Mouse (Mus musculus) intestine, postnatal 0 days (tissue): ENCODE measurements around the gene Polr2j. TPM values are rescaled to one million over a fixed set of nuclear protein-coding genes. Genes with fewer than 3 reads are reported as not detected.

ENCODE experiments used
- ATAC-seq: fragments of 200-750 bp; cut with Nextera tagmentation; 2 replicates; pipeline ENCODE4 v1.8.0; 2017; ENCODE audit warnings: mild to moderate bottlenecking, moderate TSS enrichment, moderate library complexity
- H3K27ac ChIP-seq: fragments of 300-500 bp; sonication (generic); 2 replicates; pipeline ENCODE4 v1.5.1; 2014; ENCODE audit warnings: mild to moderate bottlenecking, low read depth, low read length, moderate library complexity
- H3K27me3 ChIP-seq: fragments of 300-500 bp; sonication (generic); replicated peaks from 2 replicates; pipeline ENCODE4 v1.6.1; 2014; ENCODE audit warnings: low read length, mixed read lengths; ENCODE audit not compliant: control insufficient read depth, insufficient read depth
- H3K36me3 ChIP-seq: fragments of 300-500 bp; sonication (generic); 2 replicates; pipeline ENCODE4 v1.6.1; 2014; ENCODE audit warnings: mild to moderate bottlenecking, moderate library complexity; ENCODE audit not compliant: control insufficient read depth, insufficient read depth
- H3K4me1 ChIP-seq: fragments of 300-500 bp; sonication (generic); replicated peaks from 2 replicates; pipeline ENCODE4 v1.6.1; 2014; ENCODE audit warnings: antibody characterized with exemption, low read length, mixed read lengths; ENCODE audit not compliant: control insufficient read depth, insufficient read depth
- H3K4me2 ChIP-seq: fragments of 300-500 bp; sonication (generic); replicated peaks from 2 replicates; pipeline ENCODE4 v1.6.1; 2014; ENCODE audit warnings: low read depth, mild to moderate bottlenecking, moderate library complexity
- H3K4me3 ChIP-seq: fragments of 300-500 bp; sonication (generic); 2 replicates; pipeline ENCODE4 v1.5.1; 2014; ENCODE audit warnings: low read depth, low read length
- H3K9ac ChIP-seq: fragments of 300-500 bp; sonication (generic); 2 replicates; pipeline ENCODE4 v1.6.1; 2014; ENCODE audit warnings: mild to moderate bottlenecking, low read depth, low read length
- H3K9me3 ChIP-seq: fragments of 300-500 bp; sonication (generic); 2 replicates; pipeline ENCODE4 v1.6.1; 2016; ENCODE audit warnings: mixed run types; ENCODE audit not compliant: control insufficient read depth
- CTCF ChIP-seq: sonication (generic); IDR thresholded peaks from 2 replicates; pipeline ENCODE4 v1.5.1; 2016; ENCODE audit warnings: low read depth, mild to moderate bottlenecking, control low read depth, antibody characterized with exemption, moderate library complexity
- WGBS: fragments of 180-500 bp; shearing (Covaris S2); extraction: QIAGEN DNeasy Blood & Tissue Kit; methylation state at CpG from one replicate; pipeline ENCODE4 v1.1.7; 2014; 5-methylcytosine and 5-hydroxymethylcytosine counted together
- microRNA-seq: library from miRNA; unstranded; fragments of <30 nt; microRNA quantifications from one replicate; pipeline ENCODE4, GENCODE M21; 2016
- polyA plus RNA-seq: library from polyadenylated mRNA; unstranded; fragments of >200 nt; fragmentation: Nextera tagmentation; extraction: Ambion mirVana; gene quantifications from 2 replicates; pipeline ENCODE4 v1.2.1, GENCODE M21; 2015

The Polr2j gene
- polyA plus RNA-seq, 1 experiment from 2014 or later = 169 TPM

- TF ChIP-seq CTCF = no peak
- no peaks in the 10 kb centered on the region for H3K27me3 ChIP-seq
- 0 out of 2 replicates have a peak, but pooled peaks cover 10% of the 10 kb centered on the region for H3K4me1 ChIP-seq
- peak overlapping the region; percentile 91 for H3K4me2 ChIP-seq
- 0 out of 2 replicates have a peak, but pooled peaks cover 3% of the 10 kb centered on the region for H3K9me3 ChIP-seq
- WGBS = 17% methylated on average over 15 of the region's 15 CpGs
- H3K36me3 ChIP-seq = no peaks in the 10 kb centered on the region; the same call in 1 of the 2 replicates
- ATAC-seq = peak; percentile 11
- peak overlapping the region; percentile 79 for H3K27ac ChIP-seq
- H3K9ac ChIP-seq = peak overlapping the region; percentile 47
- peak overlapping the region; percentile 52 for H3K4me3 ChIP-seq
Measured at GRCm38 (mm10) chr5:136169626-136170511, 53.4 kb downstream of the Polr2j start.

GRCm38 (mm10) chr5:136170512-136171362, 54.3 kb downstream of the Polr2j start, which contains the start of gene Orai2:
Orai2 (minus strand) TSS chr5:136170713.
- H3K4me2 ChIP-seq = peak within 1 kb of the TSS; percentile 91
- TF ChIP-seq CTCF = 0 out of 2 replicates have a peak, but pooled peaks have one; percentile 6
- H3K4me3 ChIP-seq = peak within 1 kb of the TSS; percentile 52
- WGBS = 2% methylated on average over 49 of the region's 49 CpGs
- H3K27ac ChIP-seq = peak within 1 kb of the TSS; percentile 79
- H3K9ac ChIP-seq = peak within 1 kb of the TSS; percentile 47
- H3K36me3 ChIP-seq = no peaks in the 10 kb centered on the region; the same call in 1 of the 2 replicates
- ATAC-seq = peak; percentile 55
- H3K27me3 ChIP-seq = no peaks in the 10 kb centered on the region
- 0 out of 2 replicates have a peak, but pooled peaks cover 3% of the 10 kb centered on the region for H3K9me3 ChIP-seq
- H3K4me1 ChIP-seq = 0 out of 2 replicates have a peak, but pooled peaks cover 10% of the 10 kb centered on the region

GRCm38 (mm10) chr5:136171363-136172341, 55.2 kb downstream of the Polr2j start:
- WGBS = 26% methylated on average over 17 of the region's 17 CpGs
- H3K4me2 ChIP-seq = peak overlapping the region; percentile 91
- no peaks in the 10 kb centered on the region for H3K27me3 ChIP-seq
- 0 out of 2 replicates have a peak, but pooled peaks cover 3% of the 10 kb centered on the region for H3K9me3 ChIP-seq
- peak; percentile 22; the same call in 1 of the 2 replicates for ATAC-seq
- H3K4me3 ChIP-seq = peak overlapping the region; percentile 52
- H3K27ac ChIP-seq = peak overlapping the region; percentile 72
- H3K36me3 ChIP-seq = no peaks in the 10 kb centered on the region; the same call in 1 of the 2 replicates
- H3K9ac ChIP-seq = no peak overlapping the region
- TF ChIP-seq CTCF = no peak
- H3K4me1 ChIP-seq = 0 out of 2 replicates have a peak, but pooled peaks cover 10% of the 10 kb centered on the region

Small RNAs within 50 kb of the gene (microRNA-seq; reads per million reads assigned to microRNA genes)
- gene Mir7035 = 1.1 reads per million

Other genes with a start within 250 kb of the Polr2j start
- 107 and 120 TPM in 2 replicates for gene Hspb1, start 228.7 kb upstream of the Polr2j start, polyA plus RNA-seq
- gene Ywhag, start 182.0 kb upstream of the Polr2j start, polyA plus RNA-seq = 57.1 and 61.8 TPM in 2 replicates
- 2.2 and 2.4 TPM in 2 replicates for gene Ssc4d, start 142.1 kb upstream of the Polr2j start, polyA plus RNA-seq
- not detected in 2 replicates for gene Zp3, start 136.5 kb upstream of the Polr2j start, polyA plus RNA-seq
- gene Dtx2, start 121.8 kb upstream of the Polr2j start, polyA plus RNA-seq = 10.5 TPM in 2 replicates
- gene Upk3b, start 78.1 kb upstream of the Polr2j start, polyA plus RNA-seq = 18.3 and 21.3 TPM in 2 replicates
- 0.39 TPM in 1 of 2 replicates, not detected in the other for gene Upk3bl, start 62.1 kb upstream of the Polr2j start, polyA plus RNA-seq
- 8.1 and 8.7 TPM in 2 replicates for gene Rasa4, start 32.7 kb upstream of the Polr2j start, polyA plus RNA-seq
- 7.5 and 7.8 TPM in 2 replicates for gene Lrwd1, start 19.4 kb downstream of the Polr2j start, polyA plus RNA-seq
- 11.0 and 12.6 TPM in 2 replicates for gene Alkbh4, start 19.5 kb downstream of the Polr2j start, polyA plus RNA-seq
- gene Orai2, start 54.1 kb downstream of the Polr2j start, polyA plus RNA-seq = 4.3 and 5.1 TPM in 2 replicates
- gene Prkrip1, start 82.3 kb downstream of the Polr2j start, polyA plus RNA-seq = 37.7 and 40.0 TPM in 2 replicates
- 1.0 and 1.1 TPM in 2 replicates for gene Sh2b2, start 129.9 kb downstream of the Polr2j start, polyA plus RNA-seq